Mouse (Mus musculus) heart, embryonic 10.5 days (tissue): ENCODE measurements around the gene Gkn3. TPM values are rescaled to one million over a fixed set of nuclear protein-coding genes. Genes with fewer than 3 reads are reported as not detected.
A peak's percentile ranks its signal among the peaks of the same experiment; 100 is the strongest.

ENCODE experiments used
- DNase-seq: peaks from one replicate; pipeline ENCODE4 v3.0.0-alpha.2; 2017; ENCODE audit warnings: low spot score
- H3K27ac ChIP-seq: fragments of 300-500 bp; sonication (generic); 2 replicates; pipeline ENCODE4 v1.5.1; 2016; ENCODE audit warnings: mild to moderate bottlenecking
- H3K27me3 ChIP-seq: fragments of 300-500 bp; sonication (generic); 2 replicates; pipeline ENCODE4 v1.6.1; 2016; ENCODE audit warnings: mild to moderate bottlenecking; ENCODE audit not compliant: poor library complexity, insufficient read depth, severe bottlenecking
- H3K36me3 ChIP-seq: fragments of 300-500 bp; sonication (generic); 2 replicates; pipeline ENCODE4 v1.6.1; 2016; ENCODE audit warnings: mild to moderate bottlenecking, moderate library complexity
- H3K4me1 ChIP-seq: fragments of 300-500 bp; sonication (generic); 2 replicates; pipeline ENCODE4 v1.6.1; 2016; ENCODE audit warnings: mild to moderate bottlenecking
- H3K4me3 ChIP-seq: fragments of 300-500 bp; sonication (generic); 2 replicates; pipeline ENCODE4 v1.5.1; 2016; ENCODE audit warnings: mild to moderate bottlenecking, moderate library complexity
- H3K9me3 ChIP-seq: fragments of 300-500 bp; sonication (generic); 2 replicates; pipeline ENCODE4 v1.6.1; 2016; ENCODE audit warnings: mild to moderate bottlenecking, moderate library complexity
- WGBS: fragments of 180-500 bp; shearing (Covaris S2); methylation state at CpG from one replicate; pipeline ENCODE4 v1.1.7; 2016; 5-methylcytosine and 5-hydroxymethylcytosine counted together
- polyA plus RNA-seq: library from polyadenylated mRNA; unstranded; fragments of >200 nt; fragmentation: Nextera tagmentation; extraction: Ambion mirVana; gene quantifications from 2 replicates; pipeline ENCODE4 v1.2.1, GENCODE M21; 2016

Gkn3 gene
- 0.17 and 0.58 TPM in 2 replicates for polyA plus RNA-seq

GRCm38 (mm10) chr6:87388877-87389276, at the start of gene Gkn3:
Gene Gkn3, minus strand, starts transcription at chr6:87388935.
- DNase-seq = no peak
- Histone ChIP-seq H3K27ac (no peak within 1 kb of the TSS), H3K4me3 (no peak within 1 kb of the TSS), H3K9me3 (no peaks in the 10 kb centered on the region), H3K27me3 (peaks cover 69% of the 10 kb centered on the region), H3K36me3 (no peaks in the 10 kb centered on the region), H3K4me1 (peaks cover 24% of the 10 kb centered on the region)
- WGBS = 52% methylated on average over 7 of the region's 7 CpGs

- H3K36me3 ChIP-seq = peaks cover 17% of the 10 kb centered on the region
- H3K9me3 ChIP-seq = no peaks in the 10 kb centered on the region
- 52% methylated on average over 8 of the region's 8 CpGs for WGBS
- no peaks in the 10 kb centered on the region for H3K27me3 ChIP-seq
- H3K27ac ChIP-seq = 0 out of 2 replicates have a peak overlapping the region, but pooled peaks have one; percentile 10
- no peak for DNase-seq
- H3K4me3 ChIP-seq = no peak overlapping the region
- H3K4me1 ChIP-seq = peaks cover 53% of the 10 kb centered on the region
Measured at GRCm38 (mm10) chr6:87436745-87437144, 48.0 kb upstream of the Gkn3 start.

GRCm38 (mm10) chr6:87435791-87436190, 47.1 kb upstream of the Gkn3 start:
- no peak for DNase-seq
- Histone ChIP-seq H3K4me1 (peaks cover 44% of the 10 kb centered on the region), H3K27me3 (no peaks in the 10 kb centered on the region), H3K9me3 (no peaks in the 10 kb centered on the region), H3K27ac (no peak overlapping the region), H3K36me3 (peaks cover 17% of the 10 kb centered on the region), H3K4me3 (no peak overlapping the region)
- WGBS = 77% methylated on average over 3 of the region's 3 CpGs

GRCm38 (mm10) chr6:87428487-87429044, 39.8 kb upstream of the Gkn3 start, which contains the start of gene Bmp10:
Gene Bmp10, plus strand, starts transcription at chr6:87428994.
- no peaks in the 10 kb centered on the region for H3K27me3 ChIP-seq
- H3K4me1 ChIP-seq = peaks cover 44% of the 10 kb centered on the region
- H3K9me3 ChIP-seq = no peaks in the 10 kb centered on the region
- H3K36me3 ChIP-seq = no peaks in the 10 kb centered on the region
- DNase-seq = no peak
- WGBS = 50% methylated on average over 7 of the region's 7 CpGs
- H3K27ac ChIP-seq = peak within 1 kb of the TSS; percentile 80
- H3K4me3 ChIP-seq = peak within 1 kb of the TSS; percentile 56

GRCm38 (mm10) chr6:87427616-87428015, 38.9 kb upstream of the Gkn3 start:
- Histone ChIP-seq H3K4me1 (peaks cover 47% of the 10 kb centered on the region), H3K4me3 (0 out of 2 replicates have a peak overlapping the region, but pooled peaks have one; percentile 1), H3K9me3 (no peaks in the 10 kb centered on the region), H3K27me3 (no peaks in the 10 kb centered on the region), H3K36me3 (no peaks in the 10 kb centered on the region), H3K27ac (peak overlapping the region; percentile 43; the same call in 1 of the 2 replicates)
- DNase-seq = no peak
- WGBS = 42% methylated on average over 8 of the region's 8 CpGs

GRCm38 (mm10) chr6:87426954-87427353, 38.2 kb upstream of the Gkn3 start:
- Histone ChIP-seq H3K36me3 (no peaks in the 10 kb centered on the region), H3K27me3 (no peaks in the 10 kb centered on the region), H3K9me3 (no peaks in the 10 kb centered on the region), H3K4me3 (no peak overlapping the region), H3K27ac (peak overlapping the region; percentile 25; the same call in 1 of the 2 replicates), H3K4me1 (peaks cover 51% of the 10 kb centered on the region)
- no peak for DNase-seq
- WGBS = 46% methylated on average over 5 of the region's 5 CpGs

- WGBS = 28% methylated on average over 19 of the region's 19 CpGs
- no peaks in the 10 kb centered on the region for H3K36me3 ChIP-seq
- 0 out of 2 replicates have a peak overlapping the region, but pooled peaks have one; percentile 12 for H3K4me3 ChIP-seq
- peaks cover 64% of the 10 kb centered on the region for H3K4me1 ChIP-seq
- peaks cover 8% of the 10 kb centered on the region; the same call in 1 of the 2 replicates for H3K27me3 ChIP-seq
- peak; percentile 82 for DNase-seq
- no peaks in the 10 kb centered on the region for H3K9me3 ChIP-seq
- H3K27ac ChIP-seq = no peak overlapping the region
Measured at GRCm38 (mm10) chr6:87424037-87424816, 35.5 kb upstream of the Gkn3 start.

GRCm38 (mm10) chr6:87422304-87422703, 33.6 kb upstream of the Gkn3 start:
- peaks cover 11% of the 10 kb centered on the region; the same call in 1 of the 2 replicates for H3K27me3 ChIP-seq
- peak overlapping the region; percentile 71 for H3K27ac ChIP-seq
- H3K9me3 ChIP-seq = no peaks in the 10 kb centered on the region
- peak overlapping the region; percentile 25; the same call in 1 of the 2 replicates for H3K4me3 ChIP-seq
- H3K4me1 ChIP-seq = peaks cover 55% of the 10 kb centered on the region
- 31% methylated on average over 7 of the region's 7 CpGs for WGBS
- no peak for DNase-seq
- H3K36me3 ChIP-seq = no peaks in the 10 kb centered on the region

- Histone ChIP-seq H3K27me3 (0 out of 2 replicates have a peak, but pooled peaks cover 5% of the 10 kb centered on the region), H3K36me3 (no peaks in the 10 kb centered on the region)
Measured at GRCm38 (mm10) chr6:87412011-87412410, 23.3 kb upstream of the Gkn3 start.

GRCm38 (mm10) chr6:87401456-87401855, 12.7 kb upstream of the Gkn3 start:
- Histone ChIP-seq H3K9me3 (no peaks in the 10 kb centered on the region), H3K36me3 (no peaks in the 10 kb centered on the region), H3K4me3 (no peak overlapping the region), H3K4me1 (peaks cover 28% of the 10 kb centered on the region), H3K27me3 (peaks cover 14% of the 10 kb centered on the region; the same call in 1 of the 2 replicates), H3K27ac (peak overlapping the region; percentile 44; the same call in 1 of the 2 replicates)
- peak; percentile 81 for DNase-seq
- whole genome bisulfite sequencing = 9% methylated on average over 6 of the region's 6 CpGs

More at GRCm38 (mm10) chr6:87412011-87412410, 23.3 kb upstream of the Gkn3 start:
- H3K4me1 ChIP-seq = 0 out of 2 replicates have a peak, but pooled peaks cover 13% of the 10 kb centered on the region
- no peak overlapping the region for H3K4me3 ChIP-seq
- no peaks in the 10 kb centered on the region for H3K9me3 ChIP-seq
- no peak for DNase-seq
- 25% methylated on average over 3 of the region's 3 CpGs for WGBS
- no peak overlapping the region for H3K27ac ChIP-seq

GRCm38 (mm10) chr6:87399886-87400566, 11.3 kb upstream of the Gkn3 start:
- WGBS = 36% methylated on average over 4 of the region's 4 CpGs
- Histone ChIP-seq H3K27me3 (peaks cover 22% of the 10 kb centered on the region; the same call in 1 of the 2 replicates), H3K27ac (peak overlapping the region; percentile 44; the same call in 1 of the 2 replicates), H3K4me3 (no peak overlapping the region), H3K4me1 (peaks cover 32% of the 10 kb centered on the region), H3K9me3 (no peaks in the 10 kb centered on the region), H3K36me3 (no peaks in the 10 kb centered on the region)
- no peak for DNase-seq

- peaks cover 25% of the 10 kb centered on the region; the same call in 1 of the 2 replicates for H3K27me3 ChIP-seq
- no peak overlapping the region for H3K4me3 ChIP-seq
- no peaks in the 10 kb centered on the region for H3K36me3 ChIP-seq
- no peaks in the 10 kb centered on the region for H3K9me3 ChIP-seq
- H3K4me1 ChIP-seq = peaks cover 36% of the 10 kb centered on the region
- DNase-seq = no peak
- peak overlapping the region; percentile 52; the same call in 1 of the 2 replicates for H3K27ac ChIP-seq
- WGBS = under 1% methylated on average over 5 of the region's 5 CpGs
Measured at GRCm38 (mm10) chr6:87399137-87399536, 10.4 kb upstream of the Gkn3 start.
